Mouse (Mus musculus) brown adipose tissue, adult 24 weeks (tissue): ENCODE data around the gene Palm2. TPM values are rescaled to one million over a fixed set of nuclear protein-coding genes. Genes with fewer than 3 reads are reported as not detected.

Source experiments
- H3K27ac ChIP-seq: fragments of 200-500 bp; replicated peaks from 2 replicates; pipeline ENCODE4 v1.5.1; 2012; ENCODE audit warnings: low read depth, mild to moderate bottlenecking, low read length
- H3K4me1 ChIP-seq: fragments of 200-500 bp; 2 replicates; pipeline ENCODE4 v1.6.1; 2012; ENCODE audit warnings: low read length, mixed read lengths; ENCODE audit not compliant: control insufficient read depth, insufficient read depth, insufficient read length
- H3K4me3 ChIP-seq: fragments of 200-500 bp; 2 replicates; pipeline ENCODE4 v1.5.1; 2012; ENCODE audit warnings: low read depth, mild to moderate bottlenecking, low read length, moderate library complexity; ENCODE audit not compliant: insufficient read depth
- polyA plus RNA-seq: library from polyadenylated mRNA; stranded (reverse); fragments of >200 nt; gene quantifications from 2 replicates; pipeline ENCODE4 v1.2.4, GENCODE M21; 2012; ENCODE audit not compliant: missing spikeins, insufficient read depth, insufficient read length

Gene Palm2
- polyA plus RNA-seq, 1 experiment, result 17.0 TPM

- Histone ChIP-seq H3K4me3 (no peak overlapping the region), H3K27ac (no peak overlapping the region), H3K4me1 (no peaks in the 10 kb centered on the region)
These were observed 28.3 kb downstream of the Palm2 start for GRCm38 (mm10) chr4:57462378-57462777.

GRCm38 (mm10) chr4:57482435-57482834, 48.4 kb downstream of the Palm2 start:
- Histone ChIP-seq H3K4me1 (no peaks in the 10 kb centered on the region), H3K27ac (no peak overlapping the region), H3K4me3 (no peak overlapping the region)

GRCm38 (mm10) chr4:57486392-57486791, 52.3 kb downstream of the Palm2 start:
- no peaks in the 10 kb centered on the region for H3K4me1 ChIP-seq

GRCm38 (mm10) chr4:57489887-57490286, 55.8 kb downstream of the Palm2 start:
- no peak overlapping the region for H3K4me3 ChIP-seq
- H3K4me1 ChIP-seq, result no peaks in the 10 kb centered on the region
- no peak overlapping the region for H3K27ac ChIP-seq

More at GRCm38 (mm10) chr4:57486392-57486791, 52.3 kb downstream of the Palm2 start:
- Histone ChIP-seq H3K27ac (no peak overlapping the region), H3K4me3 (no peak overlapping the region)

GRCm38 (mm10) chr4:57504792-57505191, 70.7 kb downstream of the Palm2 start:
- Histone ChIP-seq H3K4me3 (no peak overlapping the region), H3K27ac (no peak overlapping the region), H3K4me1 (no peaks in the 10 kb centered on the region)

- Histone ChIP-seq H3K4me3 (no peak overlapping the region), H3K27ac (no peak overlapping the region), H3K4me1 (no peaks in the 10 kb centered on the region)
These were observed 76.5 kb downstream of the Palm2 start for GRCm38 (mm10) chr4:57510576-57510975.

- no peak overlapping the region for H3K4me3 ChIP-seq
- H3K4me1 ChIP-seq, result no peaks in the 10 kb centered on the region
- no peak overlapping the region for H3K27ac ChIP-seq
These were observed 77.7 kb downstream of the Palm2 start for GRCm38 (mm10) chr4:57511734-57512133.

GRCm38 (mm10) chr4:57513241-57513933, 79.3 kb downstream of the Palm2 start:
- Histone ChIP-seq H3K27ac (no peak overlapping the region), H3K4me3 (no peak overlapping the region), H3K4me1 (no peaks in the 10 kb centered on the region)

GRCm38 (mm10) chr4:57514003-57514937, 80.2 kb downstream of the Palm2 start:
- Histone ChIP-seq H3K4me1 (no peaks in the 10 kb centered on the region), H3K27ac (peak overlapping the region; percentile 48), H3K4me3 (no peak overlapping the region)

GRCm38 (mm10) chr4:57515356-57515755, 81.3 kb downstream of the Palm2 start:
- Histone ChIP-seq H3K27ac (no peak overlapping the region), H3K4me1 (no peaks in the 10 kb centered on the region), H3K4me3 (no peak overlapping the region)

GRCm38 (mm10) chr4:57523456-57523855, 89.4 kb downstream of the Palm2 start:
- H3K4me1 ChIP-seq, result no peaks in the 10 kb centered on the region
- no peak overlapping the region for H3K4me3 ChIP-seq
- H3K27ac ChIP-seq, result no peak overlapping the region

- Histone ChIP-seq H3K27ac (no peak overlapping the region), H3K4me1 (no peaks in the 10 kb centered on the region), H3K4me3 (no peak overlapping the region)
These were observed 90.4 kb downstream of the Palm2 start for GRCm38 (mm10) chr4:57524461-57524860.

GRCm38 (mm10) chr4:57525221-57526011, 91.4 kb downstream of the Palm2 start:
- H3K4me3 ChIP-seq, result no peak overlapping the region
- H3K27ac ChIP-seq, result 0 out of 2 replicates have a peak overlapping the region, but pooled peaks have one; percentile 42

GRCm38 (mm10) chr4:57528296-57528695, 94.2 kb downstream of the Palm2 start:
- Histone ChIP-seq H3K27ac (no peak overlapping the region), H3K4me1 (no peaks in the 10 kb centered on the region), H3K4me3 (no peak overlapping the region)

More at GRCm38 (mm10) chr4:57525221-57526011, 91.4 kb downstream of the Palm2 start:
- H3K4me1 ChIP-seq, result no peaks in the 10 kb centered on the region

GRCm38 (mm10) chr4:57533686-57534085, 99.6 kb downstream of the Palm2 start:
- H3K27ac ChIP-seq, result no peak overlapping the region

More at GRCm38 (mm10) chr4:57533686-57534085, 99.6 kb downstream of the Palm2 start:
- no peaks in the 10 kb centered on the region for H3K4me1 ChIP-seq
- H3K4me3 ChIP-seq, result no peak overlapping the region
